Mouse (Mus musculus) layer of hippocampus, postnatal 10 days (tissue): ENCODE data around the gene Ckb. TPM values are rescaled to one million over a fixed set of nuclear protein-coding genes. Genes with fewer than 3 reads are reported as not detected.
"Not testable (repeated sequence)": the region's sequence is repeated elsewhere in the genome, so short reads cannot be mapped to it uniquely, and the experiment has no call there.

Experiments
- DNase-seq, 2 experiments: peaks; one replicate each; pipeline ENCODE4 v3.0.0; 2021; ENCODE audit warnings: low spot score in 2 of 2
- long read RNA-seq: library from polyadenylated mRNA; stranded (forward); transcript quantifications from one replicate; pipeline ENCODE4 v2.0.0, GENCODE M21; 2023
- total RNA-seq, 2 experiments: library from RNA; stranded (reverse); gene quantifications; 2 replicates each; pipeline ENCODE4 v1.2.3; 2021

Ckb gene
- total RNA-seq: 1,000 to 10,000 TPM in 1 of 2 experiments, 100 to 1,000 TPM in 1; 969 to 1,026 TPM
- long read RNA-seq, transcript Ckb-204 (2 exons, 2,839 nt): minor isoform, 19 of 1,852 reads
- long read RNA-seq, transcript Ckb-201 (8 exons, 1,472 nt): major isoform, 1,656 of 1,852 reads
- long read RNA-seq, partial matches to known transcripts: 122 of 1,852 reads
- long read RNA-seq, other reads (novel, unspliced or antisense): 55 of 1,852 reads

DNA sequence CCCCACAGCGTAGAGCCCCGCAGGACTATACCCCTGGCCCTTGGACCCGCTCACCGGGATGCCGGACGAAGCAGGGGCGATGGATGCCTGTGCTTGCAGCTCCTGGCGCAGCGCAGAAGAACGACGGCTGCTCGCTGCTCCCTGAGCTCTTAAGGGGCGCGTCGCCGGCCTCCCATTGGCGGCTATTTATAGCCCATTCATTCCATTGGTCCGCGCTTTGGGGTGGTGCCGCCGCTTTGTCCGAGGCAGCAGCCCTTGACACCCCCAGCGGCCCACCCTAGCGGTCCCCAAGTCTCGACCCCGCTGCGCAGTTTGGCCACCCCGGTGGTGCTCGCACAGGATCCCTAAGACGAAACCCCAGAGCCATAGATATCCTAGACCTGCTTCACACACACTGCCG lies at the start of gene Ckb:
Gene Ckb (minus strand): TSS at position 163 of the 400 bp plus-strand sequence.
- peak; percentile 88 to 93 for DNase-seq

DNA sequence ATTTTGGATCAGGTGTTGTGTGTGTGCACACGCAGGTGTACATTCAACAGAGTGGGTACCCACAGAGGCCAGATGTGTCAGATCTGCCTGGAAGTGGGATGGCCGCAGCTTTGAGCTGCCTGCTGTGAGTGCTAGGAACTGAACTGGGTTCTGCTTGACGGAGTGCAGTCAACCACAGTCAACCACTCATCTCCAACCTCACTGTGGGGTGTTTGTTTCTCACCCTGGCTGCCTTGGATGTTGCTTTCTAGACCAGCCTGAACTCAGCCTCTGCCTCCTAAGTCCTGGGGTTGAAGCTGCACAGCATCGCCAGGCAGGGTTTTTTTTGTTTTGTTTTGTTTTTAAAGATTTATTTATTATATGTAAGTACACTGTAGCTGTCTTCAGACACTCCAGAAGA lies 48.1 kb upstream of the Ckb start:
- DNase-seq: no peak

DNA sequence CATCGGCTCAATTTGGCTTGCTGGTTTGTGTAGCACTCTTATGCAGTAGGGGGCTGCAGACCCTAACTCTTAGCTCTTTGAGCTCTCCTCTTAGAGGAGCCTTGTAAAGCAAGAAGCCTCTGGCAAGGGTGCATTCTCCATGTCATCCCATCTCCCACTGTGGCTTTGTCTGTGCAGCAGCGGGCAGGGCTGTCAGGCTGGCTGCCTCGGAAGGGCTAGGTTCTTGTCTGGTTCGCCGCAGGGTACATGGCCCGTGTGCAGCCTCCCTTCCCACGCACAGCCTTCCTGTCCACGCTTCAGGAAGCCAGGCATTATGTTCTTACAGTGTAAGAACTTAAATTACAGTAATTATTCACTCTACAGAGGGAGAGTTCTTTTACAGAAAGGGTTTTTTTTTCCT lies 46.5 kb upstream of the Ckb start:
- DNase-seq: no peak

DNA sequence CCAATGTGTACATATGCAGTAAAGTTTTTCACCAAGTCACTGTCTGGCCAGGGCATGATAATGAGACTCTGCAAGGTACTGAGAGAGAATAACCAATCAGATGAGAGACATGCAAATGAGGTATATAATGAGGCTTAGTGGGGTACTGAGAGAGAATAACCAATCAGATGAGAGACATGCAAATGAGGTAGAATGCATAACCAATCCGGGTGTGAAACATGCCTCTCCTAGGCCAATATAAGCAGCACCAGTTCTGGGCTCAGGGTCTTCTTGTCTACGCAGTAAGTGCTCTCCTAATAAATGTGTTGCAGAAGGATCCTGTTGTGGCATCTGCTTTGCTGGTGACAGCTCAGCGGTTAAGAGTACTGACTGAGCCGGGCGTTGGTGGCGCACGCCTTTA lies 44.4 kb upstream of the Ckb start:
- no peak for DNase-seq

GRCm38 (mm10) chr12:111713880-111714279 lies 41.7 kb upstream of the Ckb start:
- not testable (repeated sequence) for DNase-seq

DNA sequence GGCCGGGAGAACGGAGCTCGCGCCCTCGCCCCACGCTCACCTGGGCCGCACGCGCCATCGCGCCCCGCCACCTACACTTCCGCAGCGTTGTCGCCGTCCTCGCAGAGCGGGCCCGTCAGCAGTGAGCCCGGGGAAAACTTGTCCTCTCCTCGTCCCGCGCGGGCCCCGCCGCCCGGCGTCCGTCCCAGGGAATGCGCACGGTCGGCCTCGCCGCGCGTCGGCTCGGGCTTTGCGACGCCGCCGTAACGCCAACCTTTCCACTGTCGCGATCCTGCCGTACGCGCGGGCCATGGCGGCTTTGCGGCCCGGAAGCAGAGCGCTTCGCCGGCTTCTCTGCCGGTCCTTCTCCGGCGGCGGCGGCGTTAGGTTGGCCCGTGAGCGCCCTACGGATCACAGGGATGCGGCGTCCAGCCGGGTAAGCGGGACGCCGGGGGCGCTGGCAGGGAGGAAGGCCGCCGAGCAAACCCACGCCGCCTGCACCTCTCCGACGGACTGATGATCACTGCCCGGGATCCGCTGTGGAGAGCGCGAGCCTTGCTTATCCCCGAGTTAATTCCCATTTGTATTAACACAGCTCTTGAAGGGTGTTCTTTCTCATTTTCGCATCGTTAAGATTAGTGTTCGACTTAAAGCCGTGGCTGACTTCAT lies 41.0 kb upstream of the Ckb start, which contains the start of the genes Bag5 and Apopt1:
Gene Bag5 (minus strand): TSS at position 254 of the 648 bp plus-strand sequence.
Gene Apopt1 (plus strand): TSS at position 258 of the 648 bp plus-strand sequence.
- peak; percentile 85 to 92 for DNase-seq

GRCm38 (mm10) chr12:111712476-111712875 lies 40.3 kb upstream of the Ckb start:
- DNase-seq: peak in 1 of 2 experiments; percentile 36

GRCm38 (mm10) chr12:111710091-111710490 lies 38.0 kb upstream of the Ckb start:
- DNase-seq: no peak

- peak in 1 of 2 experiments; percentile 43 for DNase-seq
Measured at GRCm38 (mm10) chr12:111708181-111708580, 36.0 kb upstream of the Ckb start.

DNA sequence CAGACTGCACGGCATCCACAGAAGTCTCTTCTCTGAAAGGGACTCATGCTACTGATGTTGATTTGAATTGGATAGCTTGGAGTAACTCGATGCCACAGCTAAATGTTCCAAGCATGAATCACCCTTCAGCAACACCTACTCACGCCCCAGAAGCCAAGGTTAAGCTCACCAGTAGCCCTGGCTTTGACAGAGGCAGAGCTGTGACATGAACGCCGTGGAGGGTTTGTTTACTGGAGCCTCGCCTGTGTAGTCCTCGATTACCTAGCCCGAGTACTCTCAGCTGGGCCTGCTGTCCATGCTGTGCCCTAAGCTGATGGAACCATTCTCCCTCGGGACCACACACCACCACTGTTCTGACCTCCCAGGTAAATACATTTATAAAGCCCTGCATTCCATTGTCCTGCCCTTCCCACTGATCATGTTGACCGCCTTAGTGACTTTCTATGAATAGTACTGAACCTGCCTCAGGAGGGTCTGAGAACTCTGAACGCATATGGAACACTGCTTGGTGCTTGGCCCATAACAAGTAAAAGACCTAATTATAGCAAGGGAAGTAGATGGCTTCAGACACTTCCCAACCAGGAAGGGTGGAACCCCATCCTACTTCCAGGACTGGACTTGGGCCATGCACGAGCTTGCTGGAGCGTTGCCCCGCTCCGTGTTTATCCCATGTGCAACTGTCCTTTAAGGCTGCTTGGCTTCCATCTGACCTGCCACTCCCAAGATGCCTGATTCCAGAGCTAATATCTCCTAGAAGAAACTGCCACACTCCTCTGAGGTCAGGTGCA lies 33.2 kb upstream of the Ckb start:
- DNase-seq: no peak

DNA sequence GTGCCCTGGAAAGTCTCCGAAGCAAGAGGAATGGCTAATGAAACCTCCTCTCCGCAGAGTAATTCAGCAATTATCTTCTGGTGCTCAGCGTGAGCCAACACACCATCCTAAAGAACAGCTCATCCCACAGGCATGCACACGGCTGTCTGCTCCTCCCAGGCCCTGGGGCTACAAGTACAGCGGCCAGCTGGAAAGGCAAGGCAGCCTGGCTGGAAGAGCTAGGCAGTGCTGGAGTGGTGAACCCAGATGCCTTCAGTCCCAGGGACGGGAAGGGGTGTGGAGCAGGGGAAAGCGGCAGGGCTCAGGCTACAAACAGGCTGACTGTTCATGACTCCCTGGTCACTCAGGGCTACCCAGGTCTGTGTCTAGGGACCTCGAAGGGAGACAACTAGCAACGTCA lies 32.5 kb upstream of the Ckb start:
- DNase-seq: peak in 1 of 2 experiments; percentile 26

DNA sequence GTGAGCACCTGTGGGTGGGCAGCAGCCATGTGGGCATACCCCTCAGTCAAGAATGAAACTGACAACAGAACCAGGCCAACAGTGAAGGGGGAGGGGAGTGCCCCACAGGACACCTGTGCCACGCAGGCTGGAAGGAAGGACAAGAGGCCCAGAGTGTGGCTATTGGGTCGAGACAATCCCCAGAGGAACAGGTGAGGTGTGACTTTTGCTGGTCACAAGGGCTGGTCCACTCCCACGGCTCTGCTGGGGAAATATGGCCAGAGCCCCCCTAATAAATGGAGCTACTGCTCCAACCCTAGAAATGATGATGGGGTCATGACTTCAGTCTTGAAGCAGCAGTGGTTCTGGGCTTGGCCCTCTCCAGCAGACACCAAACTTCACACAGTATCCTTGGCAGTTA lies 31.2 kb upstream of the Ckb start:
- no peak for DNase-seq

DNA sequence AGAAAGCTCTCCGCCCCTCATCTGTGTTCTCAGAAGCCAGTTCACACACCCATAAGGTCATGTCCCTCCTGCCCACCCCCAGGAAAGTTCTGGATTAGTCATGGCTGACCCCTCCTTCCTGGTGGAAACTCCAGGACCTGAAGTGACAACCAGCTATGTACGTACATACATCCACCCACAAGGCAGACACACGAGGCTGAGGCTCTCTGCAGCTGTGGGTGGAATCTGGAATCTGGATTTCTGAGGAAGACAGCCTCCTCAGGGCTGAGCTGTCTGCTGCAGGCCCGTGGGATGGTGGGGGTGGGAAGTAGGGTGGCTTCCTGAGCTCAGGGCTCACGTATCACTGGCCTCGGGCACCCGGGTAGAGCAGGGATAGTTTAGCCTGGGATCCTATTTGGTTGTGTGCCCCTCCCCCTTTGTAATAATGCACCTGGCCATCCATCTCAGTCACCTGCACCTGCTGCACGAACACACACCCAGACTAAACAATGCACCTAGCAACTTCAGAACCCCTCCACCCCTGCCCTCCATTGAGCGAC lies 28.9 kb upstream of the Ckb start:
- no peak for DNase-seq

GRCm38 (mm10) chr12:111699542-111699941 lies 27.4 kb upstream of the Ckb start:
- no peak for DNase-seq

DNA sequence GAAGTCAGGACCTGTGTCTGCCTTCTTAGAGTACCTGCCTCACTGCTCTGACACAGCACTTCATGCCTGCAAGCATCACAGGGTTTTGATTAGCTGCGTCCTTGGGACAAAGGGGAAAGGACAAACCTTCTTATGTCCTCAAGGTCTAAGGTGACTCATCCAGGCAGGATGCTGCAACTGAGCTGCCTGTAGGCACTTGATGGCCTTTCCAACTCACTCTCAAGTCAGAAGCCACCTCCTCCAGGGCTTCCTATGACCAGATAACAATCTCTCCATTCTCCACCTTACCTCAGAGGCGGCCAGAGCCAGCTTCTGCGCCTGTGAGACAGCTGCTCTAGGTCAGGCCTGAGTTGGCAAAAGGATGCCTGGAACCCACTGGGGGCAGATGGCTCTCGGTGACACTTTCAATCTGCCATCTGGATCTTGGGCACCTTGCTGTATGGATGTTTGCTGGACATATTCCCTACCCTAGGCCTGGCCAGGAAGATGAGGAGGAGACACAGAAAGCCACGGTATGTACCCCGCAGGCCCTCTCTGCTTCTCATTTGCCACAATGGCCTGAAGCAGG lies 26.3 kb upstream of the Ckb start:
- no peak for DNase-seq

DNA sequence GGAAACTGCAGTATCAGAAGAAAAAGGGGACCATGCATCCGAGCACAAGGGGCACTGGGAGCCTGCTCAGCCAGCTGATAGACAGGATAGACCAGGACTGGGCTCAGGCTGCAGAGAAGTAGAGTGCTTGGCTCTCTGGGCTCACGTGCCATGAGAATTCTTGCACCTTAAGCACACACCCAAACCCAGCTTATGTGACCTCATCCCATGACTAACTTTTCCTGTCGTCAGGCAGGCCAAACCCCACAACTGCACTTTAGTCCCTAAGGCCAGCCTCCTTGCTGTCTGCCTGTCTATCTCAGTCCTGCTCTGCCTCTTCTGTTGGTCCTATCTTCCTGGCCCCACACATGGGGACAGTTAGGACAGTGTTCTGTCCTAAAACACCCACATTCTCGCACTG lies 25.6 kb upstream of the Ckb start:
- no peak for DNase-seq

- peak; percentile 80 to 85 for DNase-seq
Measured at GRCm38 (mm10) chr12:111696239-111696638, 24.1 kb upstream of the Ckb start.

DNA sequence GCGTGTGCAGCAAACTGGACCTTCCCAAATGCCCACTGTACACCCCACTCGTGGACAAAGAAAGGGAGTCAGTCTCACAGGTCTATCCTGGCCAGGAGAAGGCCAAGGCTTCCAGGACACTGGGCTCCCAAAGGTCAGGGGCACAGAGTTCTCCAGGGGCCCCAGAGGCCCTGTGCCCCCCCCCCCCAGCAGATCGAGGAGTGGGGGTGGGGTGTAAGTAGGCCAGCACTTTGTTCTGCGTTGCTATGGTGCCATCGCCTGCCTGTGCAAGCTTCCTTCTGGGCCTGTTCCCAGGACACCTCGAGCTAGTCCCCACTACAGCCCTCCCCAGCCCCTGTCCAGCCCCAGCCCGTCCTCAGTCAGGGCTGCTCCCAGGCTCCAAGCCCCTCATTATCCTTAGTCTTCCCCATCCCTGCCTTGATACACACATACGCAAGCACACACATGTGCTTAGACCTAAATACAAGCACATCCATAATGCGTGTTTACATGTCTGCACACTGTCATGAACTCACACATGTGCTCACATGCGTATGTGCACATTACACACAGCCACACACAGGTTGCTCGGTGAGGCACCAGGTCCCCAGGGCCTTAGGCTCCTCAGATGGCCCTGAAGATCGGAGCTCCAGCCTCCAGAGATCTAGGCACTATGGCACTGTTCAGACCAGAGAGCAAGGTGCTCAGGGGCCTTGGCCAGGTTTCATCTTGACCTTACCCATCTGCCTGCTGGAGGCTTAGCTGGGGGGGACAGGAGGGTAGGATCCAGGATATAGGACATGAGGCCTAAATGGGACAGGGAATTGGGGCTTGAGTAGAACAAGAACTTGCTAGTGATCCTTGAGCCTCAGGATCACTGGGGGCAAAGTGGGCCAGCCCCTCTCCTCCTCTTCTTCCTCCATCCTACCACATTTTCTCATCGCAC lies 23.0 kb upstream of the Ckb start:
- peak; percentile 65 to 74 for DNase-seq

DNA sequence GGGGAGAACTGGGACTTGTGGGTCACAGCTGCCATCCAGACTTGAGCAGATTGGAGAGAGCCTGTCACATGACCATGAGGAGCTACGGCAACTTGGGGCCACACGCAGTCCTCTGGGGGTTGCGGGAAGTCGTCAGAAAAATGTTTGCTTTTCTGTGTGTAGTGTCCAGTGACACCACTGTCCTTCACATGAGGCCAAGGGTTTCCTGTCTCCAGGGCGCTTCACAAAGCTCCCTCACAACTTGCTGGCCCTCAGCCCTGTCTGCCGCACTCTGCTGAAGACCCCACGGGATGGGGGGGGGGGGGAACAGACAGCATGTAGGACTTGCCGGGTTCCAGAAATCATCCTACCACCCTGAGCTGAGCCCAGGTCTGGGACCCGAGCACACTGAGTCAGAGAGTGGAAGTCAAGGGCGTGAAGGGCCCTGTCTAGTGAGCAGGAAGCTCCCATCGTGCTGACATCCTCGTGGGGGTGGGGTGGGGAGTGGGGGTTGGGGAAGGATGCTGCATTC lies 22.2 kb upstream of the Ckb start:
- DNase-seq: peak in 1 of 2 experiments; percentile 67
